Mouse (Mus musculus): ENCODE measurements around the gene Urgcp. TPM values are rescaled to one million over a fixed set of nuclear protein-coding genes. Genes with fewer than 3 reads are reported as not detected.

The Urgcp gene
- polyA plus RNA-seq (2012; rRNA removed), result 28.2 and 32.3 TPM in 2 replicates

GRCm38 (mm10) chr11:5761820-5762632, at the start of gene Urgcp:
Gene Urgcp (minus strand): TSS chr11:5762376.

GRCm38 (mm10) chr11:5803551-5803981, 41.4 kb upstream of the Urgcp start, which contains the start of gene Pgam2:
Gene Pgam2 (minus strand): TSS chr11:5803733.

GRCm38 (mm10) chr11:5788056-5789014, 26.2 kb upstream of the Urgcp start, which contains the start of gene Dbnl:
Gene Dbnl (plus strand): TSS chr11:5788488.

DNA sequence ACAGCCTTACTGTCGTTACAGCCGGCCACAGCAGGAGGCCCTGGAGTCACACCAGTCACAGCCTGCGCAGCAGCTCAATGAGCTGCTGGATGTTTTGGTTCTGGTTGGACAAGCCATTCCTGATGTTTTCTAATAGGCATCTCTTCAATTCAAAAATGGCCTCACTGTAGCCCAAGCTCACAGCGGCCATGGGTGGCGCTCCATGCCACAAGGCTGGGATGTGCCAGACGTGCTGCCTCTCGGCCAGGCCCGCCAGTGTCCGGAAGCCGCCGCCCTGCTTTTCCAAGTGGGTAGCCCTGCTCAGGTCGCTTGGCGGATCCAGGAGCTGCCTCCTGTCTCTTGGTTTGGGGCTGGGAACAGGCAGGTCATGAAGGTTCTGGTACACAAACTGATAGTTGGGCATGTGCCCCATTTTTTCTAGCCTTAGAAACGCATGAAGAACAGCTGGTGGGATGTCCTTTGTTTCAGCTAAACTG, 46.5 kb downstream of the Urgcp start, which contains the start of gene Mrps24:
Gene Mrps24, minus strand, starts transcription at position 51 of the 476 bp plus-strand sequence.

Other genes with a start within 250 kb of the Urgcp start
- gene Xbp1, start 241.7 kb downstream of the Urgcp start, polyA plus RNA-seq (2012; rRNA removed), result 145 and 189 TPM in 2 replicates
- gene Ccdc117, start 220.2 kb downstream of the Urgcp start, polyA plus RNA-seq (2012; rRNA removed), result 4.2 and 5.4 TPM in 2 replicates
- not detected in 2 replicates for gene Ankrd36, start 192.7 kb downstream of the Urgcp start, polyA plus RNA-seq (2012; rRNA removed)
- gene Mrps24, start 46.7 kb downstream of the Urgcp start, polyA plus RNA-seq (2012; rRNA removed), result 402 and 582 TPM in 2 replicates
- gene Dbnl, start 26.1 kb upstream of the Urgcp start, polyA plus RNA-seq (2012; rRNA removed), result 83.1 and 88.6 TPM in 2 replicates
- 0.20 TPM in 1 of 2 replicates, not detected in the other for gene Pgam2, start 41.4 kb upstream of the Urgcp start, polyA plus RNA-seq (2012; rRNA removed)
- 48.8 and 52.4 TPM in 2 replicates for gene Polm, start 75.6 kb upstream of the Urgcp start, polyA plus RNA-seq (2012; rRNA removed)
- 34.4 and 37.0 TPM in 2 replicates for gene Aebp1, start 99.6 kb upstream of the Urgcp start, polyA plus RNA-seq (2012; rRNA removed)
- 174 and 178 TPM in 2 replicates for gene Pold2, start 115.9 kb upstream of the Urgcp start, polyA plus RNA-seq (2012; rRNA removed)
- gene Myl7, start 136.4 kb upstream of the Urgcp start, polyA plus RNA-seq (2012; rRNA removed), result 0.79 and 1.1 TPM in 2 replicates
- 0.66 and 0.72 TPM in 2 replicates for gene Gck, start 187.7 kb upstream of the Urgcp start, polyA plus RNA-seq (2012; rRNA removed)
- gene Ykt6, start 193.3 kb upstream of the Urgcp start, polyA plus RNA-seq (2012; rRNA removed), result 51.4 and 52.3 TPM in 2 replicates